Mouse (Mus musculus): Measurements from ENCODE around the gene Fgfr2. TPM values are rescaled to one million over a fixed set of nuclear protein-coding genes. Genes with fewer than 3 reads are reported as not detected.

The Fgfr2 gene
- polyA plus RNA-seq, 1 experiment: 1.7 TPM

DNA sequence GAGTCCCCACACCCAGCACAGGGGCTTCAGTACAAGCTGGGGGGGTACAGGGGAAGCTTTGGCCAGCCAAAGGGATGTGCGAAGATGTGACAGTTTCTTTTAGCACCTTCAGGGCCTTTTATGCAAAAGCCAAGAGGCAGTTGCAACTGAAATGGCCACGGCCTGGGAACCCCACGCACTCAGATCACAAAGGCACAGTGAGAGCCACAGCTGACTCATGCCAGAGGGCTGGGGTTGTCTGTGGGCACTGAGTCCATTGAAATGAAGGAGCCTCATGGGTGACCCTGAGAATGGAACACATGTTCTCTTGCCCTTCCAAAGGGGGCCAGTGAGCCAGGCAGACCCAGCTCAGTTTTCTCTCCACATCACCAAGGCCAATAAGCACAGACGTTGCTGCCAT, 114.5 kb downstream of the Fgfr2 start:
- peaks cover 7% of the 10 kb centered on the region for H3K36me3 ChIP-seq (ENCODE audit: control insufficient read depth, insufficient read depth)
- H3K79me3 ChIP-seq (ENCODE audit: low read depth): peaks cover 8% of the 10 kb centered on the region
- no peak overlapping the region for H3K4me3 ChIP-seq (ENCODE audit: insufficient read depth, poor library complexity, severe bottlenecking)
- H3K27me3 ChIP-seq (ENCODE audit: control insufficient read depth, insufficient read depth, insufficient read length): no peaks in the 10 kb centered on the region
- TF ChIP-seq MAX (IDR thresholded peaks at IDR 0.05) (no peak), MYOD1 (IDR thresholded peaks at IDR 0.05; ENCODE audit: control insufficient read depth, insufficient read length, low read depth) (no peak), CTCF (IDR thresholded peaks at IDR 0.05; ENCODE audit: control insufficient read depth, insufficient read depth, insufficient read length) (no peak), FOSL1 (IDR thresholded peaks at IDR 0.05; ENCODE audit: insufficient read depth, low read length, poor library complexity, severe bottlenecking) (no peak), USF1 (IDR thresholded peaks at IDR 0.05; ENCODE audit: low read depth) (no peak), MYOG (IDR thresholded peaks at IDR 0.05; ENCODE audit: control insufficient read depth, extremely low read depth, insufficient read length) (no peak), CEBPB (IDR thresholded peaks at IDR 0.05; ENCODE audit: low read depth) (no peak)
- no peak overlapping the region for H3ac ChIP-seq (ENCODE audit: control insufficient read depth, insufficient read length, low read depth)
- peaks cover 68% of the 10 kb centered on the region for H3K79me2 ChIP-seq (ENCODE audit: control insufficient read depth, insufficient read depth)

DNA sequence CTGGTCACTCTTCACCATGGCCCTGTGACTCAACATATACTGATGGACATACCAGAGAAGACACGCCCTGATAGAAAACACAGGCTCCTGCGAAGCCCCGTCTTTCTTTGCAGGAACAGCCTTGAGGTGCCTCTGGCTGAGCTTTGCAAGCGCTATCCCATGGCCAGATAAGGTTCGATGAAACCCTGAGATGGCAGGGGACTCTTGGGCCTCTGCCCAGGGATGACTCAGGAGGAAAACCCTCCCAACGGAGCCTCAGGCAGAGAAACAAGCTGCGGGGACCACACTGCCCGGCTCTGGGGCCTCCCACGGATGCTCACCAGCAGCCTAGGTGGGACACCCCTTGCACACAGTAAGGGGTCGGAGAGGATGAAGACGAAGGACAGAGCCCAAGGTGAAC, 115.8 kb downstream of the Fgfr2 start:
- no peak overlapping the region for H3ac ChIP-seq (ENCODE audit: control insufficient read depth, insufficient read length, low read depth)
- H3K27me3 ChIP-seq (ENCODE audit: control insufficient read depth, insufficient read depth, insufficient read length): no peaks in the 10 kb centered on the region
- peaks cover 7% of the 10 kb centered on the region for H3K79me3 ChIP-seq (ENCODE audit: low read depth)
- H3K4me3 ChIP-seq (ENCODE audit: insufficient read depth, poor library complexity, severe bottlenecking): no peak overlapping the region
- peaks cover 76% of the 10 kb centered on the region for H3K79me2 ChIP-seq (ENCODE audit: control insufficient read depth, insufficient read depth)
- no peak for TF ChIP-seq MYOG (IDR thresholded peaks at IDR 0.05; ENCODE audit: control insufficient read depth, extremely low read depth, insufficient read length)
- no peak for TF ChIP-seq CEBPB (IDR thresholded peaks at IDR 0.05; ENCODE audit: low read depth)
- TF ChIP-seq USF1 (IDR thresholded peaks at IDR 0.05; ENCODE audit: low read depth): no peak
- peaks cover 7% of the 10 kb centered on the region for H3K36me3 ChIP-seq (ENCODE audit: control insufficient read depth, insufficient read depth)

- no peaks in the 10 kb centered on the region for H3K27me3 ChIP-seq (ENCODE audit: control insufficient read depth, insufficient read depth, insufficient read length)
- H3ac ChIP-seq (ENCODE audit: control insufficient read depth, insufficient read length, low read depth): no peak overlapping the region
- peaks cover 69% of the 10 kb centered on the region for H3K79me2 ChIP-seq (ENCODE audit: control insufficient read depth, insufficient read depth)
- no peak overlapping the region for H3K4me3 ChIP-seq (ENCODE audit: insufficient read depth, poor library complexity, severe bottlenecking)
- TF ChIP-seq CTCF (IDR thresholded peaks at IDR 0.05; ENCODE audit: control insufficient read depth, insufficient read depth, insufficient read length) (no peak), MYOG (IDR thresholded peaks at IDR 0.05; ENCODE audit: control insufficient read depth, extremely low read depth, insufficient read length) (no peak), USF1 (IDR thresholded peaks at IDR 0.05; ENCODE audit: low read depth) (no peak), MAX (IDR thresholded peaks at IDR 0.05) (no peak), CEBPB (IDR thresholded peaks at IDR 0.05; ENCODE audit: low read depth) (no peak), FOSL1 (IDR thresholded peaks at IDR 0.05; ENCODE audit: insufficient read depth, low read length, poor library complexity, severe bottlenecking) (no peak), MYOD1 (IDR thresholded peaks at IDR 0.05; ENCODE audit: control insufficient read depth, insufficient read length, low read depth) (no peak)
- peaks cover 7% of the 10 kb centered on the region for H3K36me3 ChIP-seq (ENCODE audit: control insufficient read depth, insufficient read depth)
- H3K79me3 ChIP-seq (ENCODE audit: low read depth): peaks cover 6% of the 10 kb centered on the region
Observed at GRCm38 (mm10) chr7:133005772-133006171, 117.4 kb downstream of the Fgfr2 start.

DNA sequence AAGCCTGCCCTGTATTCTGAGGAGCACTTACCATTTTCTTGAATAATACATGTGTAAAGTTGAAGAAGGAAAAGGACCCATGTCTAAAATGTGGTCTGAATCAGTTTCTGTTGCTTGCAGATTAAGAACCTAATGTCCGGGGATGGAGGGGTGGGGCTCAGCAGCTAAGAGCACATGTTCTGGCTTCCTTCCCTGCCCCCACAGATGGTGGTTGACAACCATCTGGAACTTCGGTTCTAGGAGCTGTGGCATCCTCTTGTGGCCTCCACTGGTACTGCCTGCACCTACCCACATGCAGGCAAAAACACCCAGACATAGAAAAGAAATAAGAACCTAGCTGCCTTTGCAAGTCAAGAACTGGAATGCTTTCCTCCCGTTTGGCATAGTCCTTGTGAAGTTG, 119.7 kb downstream of the Fgfr2 start:
- Histone ChIP-seq H3ac (ENCODE audit: control insufficient read depth, insufficient read length, low read depth) (no peak overlapping the region), H3K27me3 (ENCODE audit: control insufficient read depth, insufficient read depth, insufficient read length) (no peaks in the 10 kb centered on the region), H3K36me3 (ENCODE audit: control insufficient read depth, insufficient read depth) (peaks cover 3% of the 10 kb centered on the region), H3K4me3 (ENCODE audit: insufficient read depth, poor library complexity, severe bottlenecking) (no peak overlapping the region), H3K79me3 (ENCODE audit: low read depth) (peaks cover 6% of the 10 kb centered on the region), H3K79me2 (ENCODE audit: control insufficient read depth, insufficient read depth) (peaks cover 52% of the 10 kb centered on the region)
- no peak for TF ChIP-seq FOSL1 (IDR thresholded peaks at IDR 0.05; ENCODE audit: insufficient read depth, low read length, poor library complexity, severe bottlenecking)
- TF ChIP-seq CTCF (IDR thresholded peaks at IDR 0.05; ENCODE audit: control insufficient read depth, insufficient read depth, insufficient read length): peak; percentile 54
- peak; percentile 47 for TF ChIP-seq MAX (IDR thresholded peaks at IDR 0.05)

DNA sequence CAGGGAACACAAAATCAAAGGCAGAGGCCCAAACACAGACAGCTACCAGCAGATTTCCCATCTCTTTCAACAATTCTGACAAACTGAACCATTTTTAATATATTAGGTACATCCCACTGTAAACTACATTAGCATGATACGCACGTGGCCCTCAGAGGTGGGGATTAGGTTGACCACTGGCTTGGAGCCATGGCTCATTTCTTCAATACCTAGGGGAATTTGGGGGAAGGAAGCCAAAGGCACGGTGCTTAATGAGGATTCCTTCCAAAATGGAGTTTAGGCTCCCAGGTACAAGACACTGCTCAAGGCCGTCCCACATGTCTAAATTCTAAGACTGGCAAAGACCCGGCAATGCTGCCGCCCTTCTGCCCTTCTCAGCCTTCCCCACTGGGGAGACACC, 120.9 kb downstream of the Fgfr2 start:
- H3ac ChIP-seq (ENCODE audit: control insufficient read depth, insufficient read length, low read depth): no peak overlapping the region
- peaks cover 14% of the 10 kb centered on the region for H3K36me3 ChIP-seq (ENCODE audit: control insufficient read depth, insufficient read depth)

GRCm38 (mm10) chr7:133001388-133001787, 121.8 kb downstream of the Fgfr2 start:
- no peak overlapping the region for H3K4me3 ChIP-seq (ENCODE audit: insufficient read depth, poor library complexity, severe bottlenecking)
- peaks cover 22% of the 10 kb centered on the region for H3K36me3 ChIP-seq (ENCODE audit: control insufficient read depth, insufficient read depth)
- no peaks in the 10 kb centered on the region for H3K27me3 ChIP-seq (ENCODE audit: control insufficient read depth, insufficient read depth, insufficient read length)
- peaks cover 4% of the 10 kb centered on the region for H3K79me3 ChIP-seq (ENCODE audit: low read depth)
- H3K79me2 ChIP-seq (ENCODE audit: control insufficient read depth, insufficient read depth): peaks cover 37% of the 10 kb centered on the region
- TF ChIP-seq CEBPB (IDR thresholded peaks at IDR 0.05; ENCODE audit: low read depth) (no peak), MAX (IDR thresholded peaks at IDR 0.05) (no peak), CTCF (IDR thresholded peaks at IDR 0.05; ENCODE audit: control insufficient read depth, insufficient read depth, insufficient read length) (no peak), FOSL1 (IDR thresholded peaks at IDR 0.05; ENCODE audit: insufficient read depth, low read length, poor library complexity, severe bottlenecking) (no peak), MYOG (IDR thresholded peaks at IDR 0.05; ENCODE audit: control insufficient read depth, extremely low read depth, insufficient read length) (no peak), MYOD1 (IDR thresholded peaks at IDR 0.05; ENCODE audit: control insufficient read depth, insufficient read length, low read depth) (no peak), USF1 (IDR thresholded peaks at IDR 0.05; ENCODE audit: low read depth) (no peak)
- H3ac ChIP-seq (ENCODE audit: control insufficient read depth, insufficient read length, low read depth): no peak overlapping the region

More for the DNA sequence above, 120.9 kb downstream of the Fgfr2 start:
- Histone ChIP-seq H3K27me3 (ENCODE audit: control insufficient read depth, insufficient read depth, insufficient read length) (no peaks in the 10 kb centered on the region), H3K79me2 (ENCODE audit: control insufficient read depth, insufficient read depth) (peaks cover 44% of the 10 kb centered on the region), H3K79me3 (ENCODE audit: low read depth) (peaks cover 5% of the 10 kb centered on the region), H3K4me3 (ENCODE audit: insufficient read depth, poor library complexity, severe bottlenecking) (no peak overlapping the region)
- TF ChIP-seq MYOG (IDR thresholded peaks at IDR 0.05; ENCODE audit: control insufficient read depth, extremely low read depth, insufficient read length) (no peak), FOSL1 (IDR thresholded peaks at IDR 0.05; ENCODE audit: insufficient read depth, low read length, poor library complexity, severe bottlenecking) (no peak), CEBPB (IDR thresholded peaks at IDR 0.05; ENCODE audit: low read depth) (no peak), USF1 (IDR thresholded peaks at IDR 0.05; ENCODE audit: low read depth) (no peak), CTCF (IDR thresholded peaks at IDR 0.05; ENCODE audit: control insufficient read depth, insufficient read depth, insufficient read length) (no peak), MYOD1 (IDR thresholded peaks at IDR 0.05; ENCODE audit: control insufficient read depth, insufficient read length, low read depth) (no peak), MAX (IDR thresholded peaks at IDR 0.05) (no peak)
